Mouse (Mus musculus) forelimb bud, embryonic 11.5 days (tissue): ENCODE data around the gene Gm128.

Source experiments
- DNase-seq: peaks from one replicate; pipeline ENCODE4 v3.0.0-alpha.2; 2012; ENCODE audit warnings: low read depth, low spot score

Gm128 gene

GRCm38 (mm10) chr3:95269789-95270188 lies 28.4 kb upstream of the Gm128 start:
- no peak for DNase-seq

GRCm38 (mm10) chr3:95267855-95268254 lies 26.5 kb upstream of the Gm128 start:
- no peak for DNase-seq

- no peak for DNase-seq
These were observed 24.7 kb upstream of the Gm128 start for GRCm38 (mm10) chr3:95266052-95266451.

GRCm38 (mm10) chr3:95264724-95265123 lies 23.3 kb upstream of the Gm128 start:
- DNase-seq: no peak

- DNase-seq: peak; percentile 62
These were observed 21.8 kb upstream of the Gm128 start for GRCm38 (mm10) chr3:95263089-95263739.

- no peak for DNase-seq
These were observed 20.6 kb upstream of the Gm128 start for GRCm38 (mm10) chr3:95261975-95262374.

GRCm38 (mm10) chr3:95256931-95257330 lies 15.5 kb upstream of the Gm128 start:
- DNase-seq: no peak

- no peak for DNase-seq
These were observed 9.5 kb upstream of the Gm128 start, which contains the start of gene Bnipl for GRCm38 (mm10) chr3:95250783-95251424. Gene Bnipl (minus strand): TSS chr3:95251193.

- DNase-seq: no peak
These were observed 9.0 kb upstream of the Gm128 start for GRCm38 (mm10) chr3:95250361-95250760.

- no peak for DNase-seq
These were observed 6.4 kb upstream of the Gm128 start for GRCm38 (mm10) chr3:95247660-95248336.

GRCm38 (mm10) chr3:95246465-95247231 lies 5.2 kb upstream of the Gm128 start:
- DNase-seq: no peak

- no peak for DNase-seq
These were observed 1.7 kb upstream of the Gm128 start for GRCm38 (mm10) chr3:95243086-95243485.

GRCm38 (mm10) chr3:95240900-95241299 lies 498 bp downstream of the Gm128 start:
- no peak for DNase-seq

- DNase-seq: no peak
These were observed 1.4 kb downstream of the Gm128 start for GRCm38 (mm10) chr3:95239971-95240370.

- no peak for DNase-seq
These were observed 2.4 kb downstream of the Gm128 start for GRCm38 (mm10) chr3:95239022-95239421.

- no peak for DNase-seq
These were observed 3.8 kb downstream of the Gm128 start for GRCm38 (mm10) chr3:95237541-95238099.

- no peak for DNase-seq
These were observed 5.8 kb downstream of the Gm128 start for GRCm38 (mm10) chr3:95235386-95236301.

- no peak for DNase-seq
These were observed 8.0 kb downstream of the Gm128 start for GRCm38 (mm10) chr3:95233303-95233980.

- no peak for DNase-seq
These were observed 8.6 kb downstream of the Gm128 start for GRCm38 (mm10) chr3:95232771-95233170.
